Mouse (Mus musculus): Measurements from ENCODE around the gene Cgas. TPM values are rescaled to one million over a fixed set of nuclear protein-coding genes. Genes with fewer than 3 reads are reported as not detected.
"Not testable (repeated sequence)": the region's sequence is repeated elsewhere in the genome, so short reads cannot be mapped to it uniquely, and the experiment has no call there.

The Cgas gene
- polyA plus RNA-seq, 1 experiment from 2014 or later = 0.64 TPM

GRCm38 (mm10) chr9:78478009-78478605, 35.1 kb upstream of the Cgas start:
- ATAC-seq (ENCODE audit: low read depth); H3K9me3 ChIP-seq; H3K27ac ChIP-seq (replicated peaks); H3K27me3 ChIP-seq: not testable (repeated sequence)
- peak overlapping the region; percentile 0; the same call in 1 of the 2 replicates for H3K4me3 ChIP-seq
- peaks cover 41% of the 10 kb centered on the region for H3K4me1 ChIP-seq (replicated peaks)
- peak overlapping the region; percentile 52 for H3K9ac ChIP-seq
- H3K36me3 ChIP-seq = peaks cover 66% of the 10 kb centered on the region
- WGBS = 59% methylated on average over 1 of the region's 1 CpGs
- peak overlapping the region; percentile 33 for H3K4me2 ChIP-seq

GRCm38 (mm10) chr9:78477021-78477551, 34.0 kb upstream of the Cgas start:
- Histone ChIP-seq H3K27me3 (no peaks in the 10 kb centered on the region), H3K9ac (0 out of 2 replicates have a peak overlapping the region, but pooled peaks have one; percentile 36), H3K9me3 (no peaks in the 10 kb centered on the region), H3K36me3 (peaks cover 75% of the 10 kb centered on the region), H3K27ac (replicated peaks) (0 out of 2 replicates have a peak overlapping the region, but pooled peaks have one; percentile 29), H3K4me2 (peak overlapping the region; percentile 33; the same call in 1 of the 2 replicates), H3K4me3 (0 out of 2 replicates have a peak overlapping the region, but pooled peaks have one; percentile 0), H3K4me1 (replicated peaks) (peaks cover 33% of the 10 kb centered on the region)
- no peak for ATAC-seq (ENCODE audit: low read depth)
- under 1% methylated on average over 5 of the region's 5 CpGs for WGBS

- H3K4me3 ChIP-seq = no peak overlapping the region
- 0 out of 2 replicates have a peak overlapping the region, but pooled peaks have one; percentile 36 for H3K9ac ChIP-seq
- ATAC-seq (ENCODE audit: low read depth) = no peak
- peaks cover 33% of the 10 kb centered on the region for H3K4me1 ChIP-seq (replicated peaks)
- peak overlapping the region; percentile 29; the same call in 1 of the 2 replicates for H3K27ac ChIP-seq (replicated peaks)
- no peaks in the 10 kb centered on the region for H3K9me3 ChIP-seq
- no peak overlapping the region for H3K4me2 ChIP-seq
- peaks cover 76% of the 10 kb centered on the region for H3K36me3 ChIP-seq
- H3K27me3 ChIP-seq = no peaks in the 10 kb centered on the region
- 11% methylated on average over 1 of the region's 1 CpGs for WGBS
Measured at GRCm38 (mm10) chr9:78476531-78477020, 33.5 kb upstream of the Cgas start.

- ATAC-seq (ENCODE audit: low read depth) = no peak
- no peak overlapping the region for H3K4me2 ChIP-seq
- H3K27me3 ChIP-seq = no peaks in the 10 kb centered on the region
- no peak overlapping the region for H3K9ac ChIP-seq
- WGBS = 86% methylated on average over 4 of the region's 4 CpGs
- H3K27ac ChIP-seq (replicated peaks) = no peak overlapping the region
- H3K9me3 ChIP-seq = no peaks in the 10 kb centered on the region
- H3K4me1 ChIP-seq (replicated peaks) = peaks cover 33% of the 10 kb centered on the region
- H3K4me3 ChIP-seq = no peak overlapping the region
- peaks cover 78% of the 10 kb centered on the region for H3K36me3 ChIP-seq
Measured at GRCm38 (mm10) chr9:78475873-78476272, 32.8 kb upstream of the Cgas start.

GRCm38 (mm10) chr9:78475383-78475780, 32.3 kb upstream of the Cgas start:
- Histone ChIP-seq H3K9ac (no peak overlapping the region), H3K9me3 (no peaks in the 10 kb centered on the region), H3K4me1 (replicated peaks) (peaks cover 33% of the 10 kb centered on the region), H3K27ac (replicated peaks) (no peak overlapping the region), H3K36me3 (peaks cover 81% of the 10 kb centered on the region), H3K27me3 (no peaks in the 10 kb centered on the region), H3K4me2 (no peak overlapping the region), H3K4me3 (no peak overlapping the region)
- ATAC-seq (ENCODE audit: low read depth) = no peak
- 95% methylated on average over 2 of the region's 2 CpGs for WGBS

GRCm38 (mm10) chr9:78474771-78475382, 31.8 kb upstream of the Cgas start:
- WGBS = 90% methylated on average over 5 of the region's 5 CpGs

GRCm38 (mm10) chr9:78474270-78474669, 31.2 kb upstream of the Cgas start:
- Histone ChIP-seq H3K9ac (no peak overlapping the region), H3K4me3 (no peak overlapping the region), H3K4me1 (replicated peaks) (peaks cover 24% of the 10 kb centered on the region), H3K9me3 (no peaks in the 10 kb centered on the region), H3K4me2 (no peak overlapping the region), H3K36me3 (peaks cover 83% of the 10 kb centered on the region), H3K27ac (replicated peaks) (no peak overlapping the region), H3K27me3 (no peaks in the 10 kb centered on the region)
- 78% methylated on average over 2 of the region's 2 CpGs for WGBS
- no peak for ATAC-seq (ENCODE audit: low read depth)

More at GRCm38 (mm10) chr9:78474771-78475382, 31.8 kb upstream of the Cgas start:
- H3K4me2 ChIP-seq = no peak overlapping the region
- peaks cover 29% of the 10 kb centered on the region for H3K4me1 ChIP-seq (replicated peaks)
- ATAC-seq (ENCODE audit: low read depth) = no peak
- peaks cover 81% of the 10 kb centered on the region for H3K36me3 ChIP-seq
- H3K9me3 ChIP-seq = no peaks in the 10 kb centered on the region
- H3K27ac ChIP-seq (replicated peaks) = no peak overlapping the region
- no peak overlapping the region for H3K4me3 ChIP-seq
- no peaks in the 10 kb centered on the region for H3K27me3 ChIP-seq
- no peak overlapping the region for H3K9ac ChIP-seq

GRCm38 (mm10) chr9:78473588-78473987, 30.6 kb upstream of the Cgas start:
- H3K9me3 ChIP-seq = no peaks in the 10 kb centered on the region
- WGBS = 72% methylated on average over 8 of the region's 8 CpGs
- peaks cover 83% of the 10 kb centered on the region for H3K36me3 ChIP-seq
- no peaks in the 10 kb centered on the region for H3K27me3 ChIP-seq
- H3K4me2 ChIP-seq = no peak overlapping the region
- 0 out of 2 replicates have a peak overlapping the region, but pooled peaks have one; percentile 26 for H3K9ac ChIP-seq
- no peak for ATAC-seq (ENCODE audit: low read depth)
- H3K4me3 ChIP-seq = no peak overlapping the region
- H3K27ac ChIP-seq (replicated peaks) = no peak overlapping the region
- H3K4me1 ChIP-seq (replicated peaks) = peaks cover 18% of the 10 kb centered on the region

- WGBS = 94% methylated on average over 3 of the region's 3 CpGs
- no peak for ATAC-seq (ENCODE audit: low read depth)
- Histone ChIP-seq H3K9me3 (no peaks in the 10 kb centered on the region), H3K27ac (replicated peaks) (no peak overlapping the region), H3K4me1 (replicated peaks) (no peaks in the 10 kb centered on the region), H3K36me3 (peaks cover 90% of the 10 kb centered on the region), H3K9ac (no peak overlapping the region), H3K27me3 (no peaks in the 10 kb centered on the region), H3K4me3 (no peak overlapping the region), H3K4me2 (no peak overlapping the region)
Measured at GRCm38 (mm10) chr9:78465725-78466124, 22.7 kb upstream of the Cgas start.

- Histone ChIP-seq H3K4me1 (replicated peaks) (no peaks in the 10 kb centered on the region), H3K4me2 (no peak overlapping the region), H3K9me3 (no peaks in the 10 kb centered on the region), H3K9ac (no peak overlapping the region), H3K27me3 (no peaks in the 10 kb centered on the region), H3K4me3 (no peak overlapping the region), H3K27ac (replicated peaks) (no peak overlapping the region), H3K36me3 (peaks cover 88% of the 10 kb centered on the region)
- 94% methylated on average over 4 of the region's 4 CpGs for WGBS
- no peak for ATAC-seq (ENCODE audit: low read depth)
Measured at GRCm38 (mm10) chr9:78463337-78463736, 20.3 kb upstream of the Cgas start.

GRCm38 (mm10) chr9:78457026-78457425, 14.0 kb upstream of the Cgas start:
- Histone ChIP-seq H3K27ac (replicated peaks) (no peak overlapping the region), H3K27me3 (no peaks in the 10 kb centered on the region), H3K36me3 (peaks cover 79% of the 10 kb centered on the region), H3K4me3 (no peak overlapping the region), H3K4me2 (no peak overlapping the region), H3K9ac (no peak overlapping the region), H3K4me1 (replicated peaks) (no peaks in the 10 kb centered on the region), H3K9me3 (no peaks in the 10 kb centered on the region)
- ATAC-seq (ENCODE audit: low read depth) = no peak
- 93% methylated on average over 8 of the region's 8 CpGs for WGBS

- ATAC-seq (ENCODE audit: low read depth) = no peak
- Histone ChIP-seq H3K4me2 (no peak overlapping the region), H3K27me3 (peaks cover 10% of the 10 kb centered on the region), H3K4me3 (no peak overlapping the region), H3K4me1 (replicated peaks) (peaks cover 17% of the 10 kb centered on the region), H3K27ac (replicated peaks) (no peak overlapping the region), H3K9ac (no peak overlapping the region), H3K36me3 (peaks cover 46% of the 10 kb centered on the region), H3K9me3 (no peaks in the 10 kb centered on the region)
- WGBS = 90% methylated on average over 4 of the region's 4 CpGs
Measured at GRCm38 (mm10) chr9:78451382-78451781, 8.3 kb upstream of the Cgas start.

Data from neural tube, embryonic 13.5 days (tissue).